Mouse (Mus musculus): ENCODE measurements around the gene Phka1. TPM values are rescaled to one million over a fixed set of nuclear protein-coding genes. Genes with fewer than 3 reads are reported as not detected.
A peak's percentile ranks its signal among the peaks of the same experiment; 100 is the strongest.

Phka1 gene
- polyA plus RNA-seq, 1 experiment from 2014 or later = 10.5 TPM

DNA sequence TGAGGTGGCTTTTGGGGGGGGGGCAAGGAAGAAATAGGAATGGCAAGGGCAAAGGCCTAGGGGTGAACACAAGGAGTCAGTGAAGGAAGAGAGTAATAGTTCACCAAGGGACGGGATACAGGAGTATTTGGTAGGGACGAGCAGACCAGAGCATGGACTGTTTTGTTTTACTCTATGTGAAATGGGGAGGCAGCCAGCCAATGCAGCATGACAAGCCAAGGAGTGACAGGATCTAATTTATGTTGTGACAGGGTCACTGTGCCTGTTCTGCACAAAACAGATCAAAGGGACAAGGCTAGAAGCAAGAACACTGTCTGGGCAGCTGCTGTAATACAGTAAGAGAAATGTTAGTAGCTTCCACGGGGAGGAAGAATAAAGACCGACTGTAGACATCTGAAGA, 164.4 kb downstream of the Phka1 start:
- ATAC-seq (replicated peaks; ENCODE audit: extremely low read depth, insufficient read depth, low FRiP score) = no peak
- H3K9me3 ChIP-seq (replicated peaks; ENCODE audit: control insufficient read depth, low read length) = no peaks in the 10 kb centered on the region
- no peak overlapping the region for H3K9ac ChIP-seq (ENCODE audit: low read length)
- no peak overlapping the region for H3K4me2 ChIP-seq (ENCODE audit: low read depth, low read length)
- no peaks in the 10 kb centered on the region for H3K27me3 ChIP-seq (ENCODE audit: control insufficient read depth, insufficient read depth, low read length)
- no peak overlapping the region for H3K4me3 ChIP-seq (ENCODE audit: low read length)
- H3K36me3 ChIP-seq (ENCODE audit: control insufficient read depth, insufficient read depth) = no peaks in the 10 kb centered on the region
- H3K27ac ChIP-seq (ENCODE audit: low read length) = no peak overlapping the region
- no peaks in the 10 kb centered on the region for H3K4me1 ChIP-seq (ENCODE audit: control insufficient read depth, insufficient read depth, low read length)
- WGBS = 70% methylated on average over 4 of the region's 4 CpGs

DNA sequence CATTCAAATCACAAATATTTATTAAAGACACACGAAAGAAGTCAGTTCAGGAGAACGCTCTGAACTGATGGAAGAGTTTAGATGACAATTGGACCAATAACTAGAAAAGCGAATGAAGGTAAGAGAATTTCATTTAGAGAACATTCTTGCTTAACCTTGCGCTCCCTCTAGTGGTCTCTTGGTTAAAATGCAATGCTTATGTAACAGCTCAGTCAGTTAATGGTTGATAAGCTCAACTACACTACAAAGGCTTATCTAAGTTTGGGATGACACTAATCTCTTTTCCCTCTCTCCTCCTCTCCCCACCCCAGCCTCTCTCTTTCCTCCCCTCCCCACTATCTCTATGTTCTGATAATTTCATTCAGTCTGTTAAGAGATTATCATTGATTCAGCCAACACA, 165.1 kb downstream of the Phka1 start:
- H3K4me3 ChIP-seq (ENCODE audit: low read length) = no peak overlapping the region
- H3K4me2 ChIP-seq (ENCODE audit: low read depth, low read length) = no peak overlapping the region
- WGBS = 27% methylated on average over 4 of the region's 4 CpGs
- no peak for ATAC-seq (replicated peaks; ENCODE audit: extremely low read depth, insufficient read depth, low FRiP score)
- H3K9ac ChIP-seq (ENCODE audit: low read length) = no peak overlapping the region
- H3K27me3 ChIP-seq (ENCODE audit: control insufficient read depth, insufficient read depth, low read length) = no peaks in the 10 kb centered on the region
- H3K9me3 ChIP-seq (replicated peaks; ENCODE audit: control insufficient read depth, low read length) = no peaks in the 10 kb centered on the region
- H3K27ac ChIP-seq (ENCODE audit: low read length) = no peak overlapping the region
- H3K4me1 ChIP-seq (ENCODE audit: control insufficient read depth, insufficient read depth, low read length) = no peaks in the 10 kb centered on the region
- no peaks in the 10 kb centered on the region for H3K36me3 ChIP-seq (ENCODE audit: control insufficient read depth, insufficient read depth)

DNA sequence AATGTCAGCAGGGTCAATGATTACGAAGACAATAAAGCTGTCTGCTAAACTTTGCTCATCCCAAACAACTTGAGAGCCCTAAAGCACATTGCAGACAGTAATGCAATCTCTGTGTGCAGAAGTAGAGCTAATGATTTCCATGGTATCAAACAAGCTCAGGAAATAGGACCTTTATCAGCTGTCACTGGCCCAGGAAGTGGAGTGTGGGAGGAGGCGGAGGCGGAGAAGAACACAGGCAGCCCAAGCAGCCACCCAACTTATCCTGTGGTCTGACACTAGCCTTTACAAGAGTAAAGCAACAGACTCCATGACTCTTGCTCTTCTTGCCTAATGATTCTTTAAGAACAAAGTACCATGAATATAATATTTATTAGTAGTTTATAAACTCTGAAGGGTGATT, 165.6 kb downstream of the Phka1 start:
- Histone ChIP-seq H3K4me3 (ENCODE audit: low read length) (no peak overlapping the region), H3K9ac (ENCODE audit: low read length) (no peak overlapping the region), H3K27me3 (ENCODE audit: control insufficient read depth, insufficient read depth, low read length) (no peaks in the 10 kb centered on the region), H3K4me2 (ENCODE audit: low read depth, low read length) (no peak overlapping the region), H3K9me3 (replicated peaks; ENCODE audit: control insufficient read depth, low read length) (no peaks in the 10 kb centered on the region), H3K4me1 (ENCODE audit: control insufficient read depth, insufficient read depth, low read length) (no peaks in the 10 kb centered on the region), H3K27ac (ENCODE audit: low read length) (no peak overlapping the region), H3K36me3 (ENCODE audit: control insufficient read depth, insufficient read depth) (no peaks in the 10 kb centered on the region)
- WGBS = 58% methylated on average over 3 of the region's 3 CpGs
- ATAC-seq (replicated peaks; ENCODE audit: extremely low read depth, insufficient read depth, low FRiP score) = no peak

DNA sequence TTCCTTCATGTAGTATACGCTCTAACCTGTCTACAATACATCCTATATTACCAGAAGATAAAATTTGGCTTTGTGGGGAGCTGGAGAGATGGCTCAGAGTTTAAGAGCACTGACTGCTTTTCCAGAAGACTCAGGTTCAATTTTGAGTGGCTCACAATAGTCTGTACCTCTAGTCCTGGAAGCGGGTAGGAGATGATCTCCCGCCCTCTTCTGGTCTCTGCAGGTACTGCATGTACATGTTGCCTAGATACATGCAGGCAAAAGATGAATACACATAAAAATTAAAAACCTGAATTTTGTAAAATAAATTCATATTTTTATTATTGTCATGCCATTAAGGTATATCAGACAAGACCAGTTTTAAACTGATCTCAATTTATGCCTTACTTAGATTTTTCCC, 167.3 kb downstream of the Phka1 start:
- H3K4me3 ChIP-seq (ENCODE audit: low read length) = no peak overlapping the region
- H3K9me3 ChIP-seq (replicated peaks; ENCODE audit: control insufficient read depth, low read length) = no peaks in the 10 kb centered on the region
- H3K27ac ChIP-seq (ENCODE audit: low read length) = no peak overlapping the region
- H3K9ac ChIP-seq (ENCODE audit: low read length) = no peak overlapping the region
- no peaks in the 10 kb centered on the region for H3K4me1 ChIP-seq (ENCODE audit: control insufficient read depth, insufficient read depth, low read length)
- H3K27me3 ChIP-seq (ENCODE audit: control insufficient read depth, insufficient read depth, low read length) = no peaks in the 10 kb centered on the region
- no peak overlapping the region for H3K4me2 ChIP-seq (ENCODE audit: low read depth, low read length)
- 30% methylated on average over 3 of the region's 3 CpGs for WGBS
- ATAC-seq (replicated peaks; ENCODE audit: extremely low read depth, insufficient read depth, low FRiP score) = no peak
- H3K36me3 ChIP-seq (ENCODE audit: control insufficient read depth, insufficient read depth) = no peaks in the 10 kb centered on the region

DNA sequence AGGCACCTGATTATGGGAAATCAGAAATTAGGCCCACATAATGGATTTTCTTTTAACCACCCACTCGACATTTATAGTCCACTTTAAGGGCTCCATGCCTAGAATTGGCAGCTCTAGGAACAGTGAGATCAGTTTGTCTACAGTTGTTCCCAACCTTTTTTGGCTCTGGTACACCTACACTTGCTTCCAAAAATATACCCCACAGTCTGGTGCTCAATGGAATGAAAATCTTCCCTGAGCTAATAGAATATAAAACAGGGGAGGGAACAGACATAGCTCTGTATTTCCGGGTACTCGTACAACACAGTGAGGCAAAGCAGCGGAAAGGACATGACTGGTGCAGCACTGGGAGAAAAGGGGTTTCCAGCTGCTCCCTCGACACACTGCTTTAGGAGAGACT, 168.5 kb downstream of the Phka1 start:
- H3K9me3 ChIP-seq (replicated peaks; ENCODE audit: control insufficient read depth, low read length) = no peaks in the 10 kb centered on the region
- peak; percentile 49 for ATAC-seq (replicated peaks; ENCODE audit: extremely low read depth, insufficient read depth, low FRiP score)
- 57% methylated on average over 5 of the region's 5 CpGs for WGBS
- H3K9ac ChIP-seq (ENCODE audit: low read length) = no peak overlapping the region
- no peaks in the 10 kb centered on the region for H3K36me3 ChIP-seq (ENCODE audit: control insufficient read depth, insufficient read depth)
- peak overlapping the region; percentile 80 for H3K27ac ChIP-seq (ENCODE audit: low read length)
- H3K4me3 ChIP-seq (ENCODE audit: low read length) = no peak overlapping the region
- H3K4me1 ChIP-seq (ENCODE audit: control insufficient read depth, insufficient read depth, low read length) = no peaks in the 10 kb centered on the region
- no peaks in the 10 kb centered on the region; the same call in 1 of the 2 replicates for H3K27me3 ChIP-seq (ENCODE audit: control insufficient read depth, insufficient read depth, low read length)
- H3K4me2 ChIP-seq (ENCODE audit: low read depth, low read length) = peak overlapping the region; percentile 23; the same call in 1 of the 2 replicates

Other genes starting within 250 kb of the Phka1 start
- gene Hdac8, start 138.9 kb downstream of the Phka1 start, polyA plus RNA-seq (2015; fragmentation: Nextera tagmentation; extraction: Ambion mirVana) = 5.3 and 5.7 TPM in 2 replicates
- not detected in 2 replicates for gene Gm3880, start 42.7 kb upstream of the Phka1 start, polyA plus RNA-seq (2015; fragmentation: Nextera tagmentation; extraction: Ambion mirVana)
- not detected in 2 replicates for gene Gm9112, start 63.4 kb upstream of the Phka1 start, polyA plus RNA-seq (2015; fragmentation: Nextera tagmentation; extraction: Ambion mirVana)
- not detected in 2 replicates for gene Dmrtc1b, start 63.6 kb upstream of the Phka1 start, polyA plus RNA-seq (2015; fragmentation: Nextera tagmentation; extraction: Ambion mirVana)
- not detected in 2 replicates for gene Dmrtc1c1, start 158.7 kb upstream of the Phka1 start, polyA plus RNA-seq (2015; fragmentation: Nextera tagmentation; extraction: Ambion mirVana)
- not detected in 2 replicates for gene Dmrtc1c2, start 210.4 kb upstream of the Phka1 start, polyA plus RNA-seq (2015; fragmentation: Nextera tagmentation; extraction: Ambion mirVana)
- not detected in 2 replicates for gene 1700031F05Rik, start 223.7 kb upstream of the Phka1 start, polyA plus RNA-seq (2015; fragmentation: Nextera tagmentation; extraction: Ambion mirVana)

All from heart, embryonic 16.5 days (tissue).